Mouse (Mus musculus): ENCODE measurements around the gene Ifit3b. TPM values are rescaled to one million over a fixed set of nuclear protein-coding genes. Genes with fewer than 3 reads are reported as not detected.
"Not testable (repeated sequence)": the region's sequence is repeated elsewhere in the genome, so short reads cannot be mapped to it uniquely, and the experiment has no call there.

Gene Ifit3b
- total and polyA plus RNA-seq, 3 experiments = not detected

- dilution Hi-C loops (cut with MboI; ENCODE audit: extremely low pct_ligation_motif_present, extremely low pct_unique_long_range_greater_than_20kb, low sequenced_read_pairs); H3K27me3 ChIP-seq (replicated peaks); H3K4me1 ChIP-seq (ENCODE audit: control insufficient read depth in 1 of 2, insufficient read depth in 2 of 2); H3K9ac ChIP-seq (ENCODE audit: insufficient read depth, low read depth); DNase-seq (ENCODE audit: extremely low read depth); H3K27ac ChIP-seq (ENCODE audit: insufficient read depth, low read depth); H3K79me2 ChIP-seq (replicated peaks; ENCODE audit: control insufficient read depth, extremely low read depth, insufficient read depth, poor library complexity, severe bottlenecking); H3K4me3 ChIP-seq (replicated peaks in 1 of 3; ENCODE audit: low read depth in 2 of 3, low read length in 2 of 3, poor library complexity in 1 of 3); H3K36me3 ChIP-seq (replicated peaks in 1 of 2; ENCODE audit: control insufficient read depth in 1 of 2, insufficient read depth in 1 of 2, low read length in 1 of 2); H3K4me2 ChIP-seq (ENCODE audit: insufficient read depth, low read depth, poor library complexity, severe bottlenecking); H3K9me3 ChIP-seq (replicated peaks; ENCODE audit: low read length); in situ Hi-C loops (cut with MboI; ENCODE audit: low pct_ligation_motif_present, low pct_unique_long_range_greater_than_20kb, low sequenced_read_pairs): not testable (repeated sequence)
Measured at GRCm38 (mm10) chr19:34647630-34648029, 39.9 kb downstream of the Ifit3b start.

- Histone ChIP-seq H3K4me3 (replicated peaks in 1 of 3; ENCODE audit: low read depth in 2 of 3, low read length in 2 of 3, poor library complexity in 1 of 3) (no peak overlapping the region), H3K27me3 (replicated peaks) (no peaks in the 10 kb centered on the region), H3K36me3 (replicated peaks in 1 of 2; ENCODE audit: control insufficient read depth in 1 of 2, insufficient read depth in 1 of 2, low read length in 1 of 2) (no peaks in the 10 kb centered on the region), H3K27ac (ENCODE audit: insufficient read depth, low read depth) (no peak overlapping the region), H3K4me2 (ENCODE audit: insufficient read depth, low read depth, poor library complexity, severe bottlenecking) (no peak overlapping the region), H3K9me3 (replicated peaks; ENCODE audit: low read length) (no peaks in the 10 kb centered on the region), H3K79me2 (replicated peaks; ENCODE audit: control insufficient read depth, extremely low read depth, insufficient read depth, poor library complexity, severe bottlenecking) (no peaks in the 10 kb centered on the region), H3K9ac (ENCODE audit: insufficient read depth, low read depth) (no peak overlapping the region), H3K4me1 (ENCODE audit: control insufficient read depth in 1 of 2, insufficient read depth in 2 of 2) (peaks cover 0 to 8% of the 10 kb centered on the region in 2 experiments; a peak in 1 of 4 replicates)
- dilution Hi-C loops (cut with MboI; ENCODE audit: extremely low pct_ligation_motif_present, extremely low pct_unique_long_range_greater_than_20kb, low sequenced_read_pairs) = no loop called here
- TF ChIP-seq NRF1 (IDR thresholded peaks at IDR 0.05; ENCODE audit: low read depth, low read length) (no peak), EP300 (IDR thresholded peaks at IDR 0.05; ENCODE audit: low read length) (no peak), NELFE (IDR thresholded peaks at IDR 0.05; ENCODE audit: low read depth, low read length) (no peak), TBP (conservative IDR thresholded peaks at IDR 0.05; ENCODE audit: low read depth, low read length) (no peak), BHLHE40 (IDR thresholded peaks at IDR 0.05; ENCODE audit: low read depth, low read length) (no peak), MEF2A (IDR thresholded peaks at IDR 0.05; ENCODE audit: borderline replicate concordance, low read depth, low read length) (no peak), UBTF (IDR thresholded peaks at IDR 0.05; ENCODE audit: low read depth, low read length) (no peak), ZC3H11A (IDR thresholded peaks at IDR 0.05; ENCODE audit: low read depth, low read length) (no peak), KAT2A (IDR thresholded peaks at IDR 0.05; ENCODE audit: insufficient replicate concordance, low read length) (no peak), POLR2AphosphoS2 (IDR thresholded peaks at IDR 0.05; ENCODE audit: low read depth, low read length) (no peak), JUN (IDR thresholded peaks at IDR 0.05; ENCODE audit: insufficient read depth, low read depth, low read length) (no peak), IRF4 (IDR thresholded peaks at IDR 0.05; ENCODE audit: low read depth, low read length) (no peak), ZMIZ1 (IDR thresholded peaks at IDR 0.05; ENCODE audit: low read depth, low read length) (no peak), MYC (IDR thresholded peaks at IDR 0.05; ENCODE audit: low read depth, low read length) (no peak), USF1 (IDR thresholded peaks at IDR 0.05; ENCODE audit: low read depth, low read length) (no peak), PAX5 (IDR thresholded peaks at IDR 0.05; ENCODE audit: low read length) (no peak), RAD21 (IDR thresholded peaks at IDR 0.05; ENCODE audit: low read depth, low read length) (no peak)
- no peak for DNase-seq (ENCODE audit: extremely low read depth)
- in situ Hi-C loops (cut with MboI; ENCODE audit: low pct_ligation_motif_present, low pct_unique_long_range_greater_than_20kb, low sequenced_read_pairs) = no loop called here
Measured at GRCm38 (mm10) chr19:34650276-34650675, 42.5 kb downstream of the Ifit3b start.

All from CH12.LX (cell line).